Mouse (Mus musculus) E14TG2a.4 (cell line): ENCODE measurements around the gene Shc1.

ENCODE experiments used
- CTCF ChIP-seq: conservative IDR thresholded peaks from 2 replicates; pipeline ENCODE4 v1.5.1; 2014; ENCODE audit warnings: low read length
- NANOG ChIP-seq: IDR thresholded peaks from 2 replicates; pipeline ENCODE4 v1.6.1; 2014; ENCODE audit warnings: borderline replicate concordance, low read length, mixed read lengths
- POU5F1 ChIP-seq: IDR thresholded peaks from 2 replicates; pipeline ENCODE4 v1.6.1; 2014; ENCODE audit warnings: low read length, borderline replicate concordance

DNA sequence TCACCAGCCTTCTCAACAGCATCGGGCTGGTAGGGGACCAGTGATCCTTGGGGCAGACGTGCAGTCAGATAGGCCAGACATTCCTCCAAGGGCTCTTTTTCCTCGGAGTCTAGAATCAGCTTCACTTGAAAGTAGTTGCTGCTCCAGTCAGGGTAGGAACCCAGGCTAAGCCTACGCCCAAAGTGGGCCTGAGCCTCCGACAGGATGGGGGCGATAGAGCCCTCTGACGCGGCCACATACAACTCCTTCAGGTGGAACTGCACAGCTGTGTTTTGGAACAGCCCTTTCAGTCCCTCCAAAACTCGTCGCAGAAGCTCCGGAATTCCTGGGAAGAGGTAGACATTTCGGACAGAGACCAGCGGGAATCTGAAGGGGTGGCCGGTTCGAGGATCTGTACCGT lies 9.8 kb upstream of the Shc1 start:
- TF ChIP-seq CTCF (0 out of 2 replicates have a peak, but pooled peaks have one; percentile 5), NANOG (no peak), POU5F1 (no peak)
